Mouse (Mus musculus) common myeloid progenitor, adult 5-6 weeks (primary cell): Measurements from ENCODE around the gene Ank2. TPM values are rescaled to one million over a fixed set of nuclear protein-coding genes. Genes with fewer than 3 reads are reported as not detected.

ENCODE experiments used
- ATAC-seq: replicated peaks from 2 replicates; pipeline ENCODE4 v1.8.0; 2016; ENCODE audit warnings: low read depth, mild to moderate bottlenecking, moderate TSS enrichment, inconsistent platforms; ENCODE audit not compliant: poor library complexity, severe bottlenecking
- total RNA-seq: library from RNA; stranded (forward); fragments of 200-1000, 187-1606 nt; gene quantifications from 2 replicates; pipeline ENCODE4 v1.2.3, GENCODE M21; 2017

Gene Ank2
- total RNA-seq = 0.27 and 0.29 TPM in 2 replicates

DNA sequence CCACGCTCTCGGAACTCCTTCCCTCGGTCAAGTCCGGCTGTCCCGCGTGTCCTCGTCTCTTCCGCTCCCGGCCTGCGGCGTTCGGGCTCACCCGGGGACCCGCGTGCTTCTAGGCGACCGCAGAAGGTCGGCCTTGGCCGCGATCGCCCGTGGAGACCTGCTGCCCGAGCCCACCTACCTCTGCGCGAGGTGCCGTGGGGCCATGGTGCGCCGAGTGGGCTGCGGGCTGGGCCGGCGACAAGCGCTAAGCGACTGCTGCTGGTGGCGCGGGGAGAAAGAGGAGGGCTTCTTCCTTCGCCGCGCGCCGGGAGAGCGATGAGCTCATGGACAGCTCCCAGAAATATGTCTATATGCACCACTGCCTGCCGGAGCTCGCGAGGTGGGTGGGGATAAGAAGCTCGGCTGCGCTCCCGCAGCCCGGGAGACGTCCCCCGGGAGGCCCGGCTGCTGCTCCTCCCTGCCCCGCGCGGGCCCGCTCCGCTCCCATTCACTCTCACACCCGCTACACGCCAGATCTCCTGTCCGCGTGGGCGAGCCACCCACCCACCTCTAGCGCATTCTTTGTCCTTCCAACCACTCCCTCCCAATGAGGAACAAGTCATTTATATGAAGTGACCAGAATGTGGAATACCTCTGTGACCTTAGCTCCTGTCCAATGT is at the start of gene Ank2:
TSS of gene Ank2 (minus strand) at position 609 of the 659 bp plus-strand sequence.
- peak; percentile 63 for ATAC-seq

DNA sequence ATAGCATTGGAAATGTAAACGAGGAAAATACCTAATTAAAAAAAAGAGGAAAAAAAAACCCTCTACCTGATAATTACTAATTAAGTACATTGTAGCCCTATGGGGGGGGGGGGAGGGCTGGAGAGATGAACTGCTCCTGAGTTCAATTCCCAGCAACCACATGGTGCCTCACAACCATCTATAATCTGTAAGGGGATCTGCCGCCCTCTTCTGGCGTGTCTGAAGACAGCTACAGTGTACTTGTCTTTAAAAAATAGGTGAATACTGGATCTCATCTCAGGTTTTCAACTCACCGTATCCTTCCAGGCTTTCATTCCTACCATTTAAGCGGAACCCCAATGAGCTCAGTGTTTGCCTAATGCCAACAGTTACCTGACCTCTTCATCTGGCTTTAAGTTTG is 48.7 kb upstream of the Ank2 start:
- ATAC-seq = peak; percentile 38; the same call in 1 of the 2 replicates

DNA sequence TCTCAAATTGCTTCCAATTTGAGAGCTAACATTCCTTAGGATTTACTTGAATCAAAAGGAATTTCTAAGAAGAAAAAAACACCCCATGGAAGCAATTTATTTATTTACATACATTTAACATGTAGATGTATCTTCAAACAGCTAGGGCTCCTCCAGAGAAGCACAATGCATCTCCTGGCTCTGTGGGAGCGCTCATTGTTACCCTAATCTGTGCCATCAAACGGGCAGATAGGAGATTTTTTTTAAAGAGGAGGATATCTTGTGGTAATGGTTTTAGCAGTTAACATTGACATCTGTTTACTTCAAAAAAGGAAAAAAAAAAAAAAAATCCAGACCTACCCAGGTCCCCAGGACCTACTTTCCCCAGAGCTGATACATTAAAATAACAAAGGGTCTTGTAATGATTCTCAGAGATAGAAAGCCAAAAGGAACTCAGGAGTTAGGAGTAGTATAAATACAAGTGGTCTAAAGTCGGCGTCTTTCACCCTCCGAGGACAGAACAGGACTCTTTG is 45.5 kb upstream of the Ank2 start:
- no peak for ATAC-seq

DNA sequence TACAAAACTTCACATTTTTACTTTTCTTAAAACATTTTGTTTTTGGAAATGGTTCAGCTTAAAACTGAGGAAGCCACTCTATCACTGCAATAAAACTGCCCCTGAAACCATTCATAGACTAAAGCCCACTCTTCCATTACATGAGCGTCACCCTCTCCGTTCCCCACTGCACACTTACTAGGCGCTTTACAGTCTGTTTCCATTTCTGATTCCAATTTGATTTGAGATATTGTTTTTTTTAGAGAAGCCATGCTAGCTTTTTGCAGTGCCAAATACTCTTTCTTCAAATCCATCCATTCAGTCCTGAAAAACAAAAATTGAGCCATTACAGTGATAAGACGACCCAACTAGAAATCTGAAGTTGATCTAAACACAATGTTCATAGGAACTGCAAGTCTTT is 44.8 kb upstream of the Ank2 start:
- no peak for ATAC-seq

DNA sequence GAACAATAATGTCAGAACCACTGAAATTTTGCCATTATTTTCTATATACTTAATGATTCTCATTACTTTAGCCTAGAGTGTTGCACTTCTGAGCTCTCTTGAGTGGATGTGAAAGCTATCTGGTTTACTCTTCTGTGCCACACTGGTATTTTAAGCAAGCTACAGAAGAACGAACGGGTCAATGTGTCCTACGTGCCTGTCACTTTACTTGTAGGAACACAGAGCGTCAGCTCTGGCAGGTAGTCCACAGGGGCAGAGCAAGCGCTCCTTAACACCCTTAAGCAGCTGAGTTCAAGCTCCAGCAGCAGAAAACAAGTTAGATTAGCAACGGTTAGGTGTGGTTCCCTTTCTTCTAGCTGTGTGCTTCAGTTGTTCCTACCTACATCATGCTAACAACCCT is 40.0 kb upstream of the Ank2 start:
- no peak for ATAC-seq

DNA sequence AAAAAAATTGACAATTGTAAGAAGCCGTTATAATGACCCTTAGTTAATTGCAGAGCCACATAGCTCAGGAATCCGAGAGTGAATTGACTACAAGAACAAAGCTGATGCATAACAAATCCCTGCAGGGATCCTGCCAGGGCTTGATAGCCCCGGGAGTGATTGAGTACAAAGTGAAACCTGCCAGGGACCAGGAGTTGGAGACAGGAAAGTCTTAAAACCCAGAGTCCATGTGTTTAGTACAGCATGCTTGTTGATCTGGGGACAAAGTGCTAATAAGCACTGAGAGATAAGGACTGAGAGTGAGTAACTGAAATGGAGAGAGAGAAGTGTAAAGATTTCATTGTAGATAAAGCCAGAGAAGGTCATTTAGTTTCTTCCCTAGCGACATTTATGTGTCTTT is 31.1 kb upstream of the Ank2 start:
- no peak for ATAC-seq

DNA sequence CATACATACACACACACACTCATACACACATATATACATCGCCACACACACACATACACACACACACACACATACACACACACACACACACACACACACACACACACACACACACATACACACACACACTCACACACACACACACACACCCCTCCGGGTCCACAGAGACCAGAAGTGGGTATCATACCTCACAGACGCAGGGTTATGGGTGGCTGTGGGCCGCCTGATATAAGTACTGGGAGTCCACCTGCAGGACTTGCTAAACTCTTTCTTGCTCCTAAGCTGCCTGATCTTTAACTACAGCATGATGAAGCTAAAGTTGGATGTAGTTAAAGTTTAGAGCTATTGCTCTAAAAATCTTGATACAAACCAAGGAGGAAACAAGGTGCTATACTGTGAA is 30.7 kb upstream of the Ank2 start:
- ATAC-seq = no peak

DNA sequence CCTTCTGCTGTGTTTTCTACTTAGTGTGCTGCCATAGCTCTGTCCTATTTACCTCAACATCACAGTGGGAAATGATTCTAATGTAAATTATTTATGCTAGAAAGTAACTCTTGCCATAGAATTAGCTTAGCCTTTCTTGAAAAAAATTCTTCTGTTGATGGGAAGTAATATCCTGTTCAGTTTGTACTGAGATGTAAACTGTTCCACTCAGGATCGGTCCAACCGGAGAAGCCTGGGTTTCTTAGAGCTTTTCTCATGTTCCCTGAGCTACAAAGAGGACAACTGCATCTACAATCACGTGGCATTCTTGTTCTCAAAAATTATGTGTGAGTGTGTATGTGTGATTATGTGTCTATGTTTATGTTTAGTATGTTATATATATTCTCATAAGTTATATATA is 30.1 kb upstream of the Ank2 start:
- no peak for ATAC-seq

DNA sequence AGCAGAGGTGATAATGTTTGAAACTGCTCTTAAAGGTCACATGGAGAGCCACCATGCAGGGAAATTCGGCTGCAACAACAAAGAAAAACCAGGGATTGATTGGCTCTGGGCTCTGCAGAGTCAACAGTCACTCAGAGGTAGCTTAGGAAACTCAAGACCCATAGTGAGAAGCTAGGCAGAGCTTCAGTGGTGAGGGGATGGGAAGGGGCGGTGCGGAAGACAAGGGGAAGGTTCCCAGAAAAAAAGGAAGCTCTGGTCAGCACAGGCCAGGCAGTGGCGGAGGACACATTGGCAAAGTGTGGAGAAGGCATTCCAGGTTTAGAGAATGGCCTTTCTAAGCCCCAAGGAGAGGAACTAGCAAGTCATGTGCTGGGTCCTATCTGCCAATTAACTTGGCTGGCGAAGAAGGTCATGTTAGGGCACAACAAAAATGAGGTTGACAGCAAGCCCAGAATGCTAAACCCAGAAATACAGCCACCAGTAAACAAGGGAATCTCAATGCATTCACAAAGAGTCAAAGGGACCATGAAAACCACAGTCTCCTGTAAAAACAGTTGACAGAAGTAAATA is 28.4 kb upstream of the Ank2 start:
- no peak for ATAC-seq

DNA sequence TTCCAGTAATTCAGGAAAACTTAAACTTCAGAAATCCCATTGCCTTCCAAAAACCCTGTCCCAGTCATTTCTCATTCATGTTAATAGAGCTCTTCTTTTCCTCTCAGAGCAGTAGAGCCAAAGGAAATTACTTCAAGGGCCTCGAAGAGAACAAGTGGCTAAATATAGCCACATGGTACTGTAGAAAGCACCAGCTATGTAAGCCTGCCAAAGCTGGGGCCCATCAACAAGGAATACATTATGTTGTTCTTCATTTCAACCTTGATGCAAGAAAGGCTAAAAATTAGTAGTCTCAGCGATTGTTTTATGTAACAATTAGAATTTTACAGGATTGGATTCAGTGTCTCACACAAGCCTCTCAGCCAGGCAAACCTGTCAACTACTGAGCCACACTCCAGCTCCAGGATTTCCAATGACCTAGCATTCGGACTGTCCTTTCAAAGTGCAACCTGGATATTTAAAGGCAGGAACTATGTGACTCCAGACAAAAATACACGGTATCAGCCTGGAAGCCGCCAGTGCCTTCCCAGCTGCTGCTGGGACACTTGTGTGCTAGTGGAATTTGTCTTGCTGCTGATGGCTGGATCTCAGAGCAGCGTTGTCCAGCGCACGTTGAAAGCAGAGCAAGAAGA is 26.2 kb upstream of the Ank2 start:
- ATAC-seq = no peak

DNA sequence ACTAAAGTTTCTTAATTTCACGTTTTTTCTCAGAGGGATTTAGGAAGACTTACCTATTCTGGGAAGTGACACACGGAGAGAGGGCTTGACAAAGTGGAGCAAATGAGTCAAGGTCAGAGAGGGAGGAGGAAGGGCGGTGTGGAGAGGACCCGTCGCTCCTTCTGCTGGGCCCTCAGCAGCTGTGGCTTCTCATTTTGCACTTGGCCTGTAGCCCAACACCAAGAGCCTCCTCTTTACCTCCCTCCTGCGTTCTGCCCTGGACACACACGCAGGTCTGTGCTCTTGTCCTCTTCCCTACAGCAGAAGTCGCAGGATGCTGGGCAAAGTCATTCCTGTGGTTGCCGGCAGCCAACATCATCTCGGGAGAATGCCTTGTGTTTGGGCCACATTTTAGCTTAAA is 22.0 kb upstream of the Ank2 start:
- no peak for ATAC-seq

DNA sequence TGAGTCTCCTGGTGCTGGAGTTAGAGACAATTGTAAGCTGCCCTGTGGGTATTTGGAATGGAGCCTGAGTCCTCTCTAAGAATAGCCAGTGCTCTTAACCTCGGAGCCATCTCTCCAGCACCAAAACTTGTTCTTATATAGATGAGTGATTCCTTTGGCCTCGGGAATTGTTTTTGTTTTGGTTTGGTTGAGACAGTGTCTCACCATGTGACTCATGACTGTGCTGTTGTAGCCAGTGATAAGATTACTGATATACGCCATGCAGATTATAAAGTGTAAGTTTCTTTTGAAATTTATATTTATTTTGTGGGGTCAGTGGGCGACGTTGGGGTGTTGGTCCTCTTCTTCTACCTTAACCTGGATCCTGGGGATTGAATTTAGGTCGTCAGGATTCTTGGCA is 21.1 kb upstream of the Ank2 start:
- ATAC-seq = no peak

DNA sequence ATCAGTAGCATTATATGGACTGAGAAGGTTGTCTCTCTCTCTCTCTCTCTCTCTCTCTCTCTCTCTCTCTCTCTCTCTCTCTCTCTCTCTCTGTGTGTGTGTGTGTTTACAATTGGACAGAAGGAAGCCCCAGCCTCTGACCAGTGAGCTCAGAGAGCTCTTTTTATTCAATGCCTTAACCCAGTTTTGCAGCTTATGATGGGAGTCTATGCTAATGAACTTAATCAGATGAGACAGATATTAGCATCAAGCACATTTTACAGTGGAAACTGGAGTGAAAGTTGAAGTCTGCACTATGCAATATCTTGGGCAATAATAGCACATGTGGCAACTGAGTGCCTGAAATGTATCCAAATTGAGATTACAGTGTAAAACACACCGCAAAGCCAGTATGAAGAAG is 16.1 kb upstream of the Ank2 start:
- no peak for ATAC-seq

DNA sequence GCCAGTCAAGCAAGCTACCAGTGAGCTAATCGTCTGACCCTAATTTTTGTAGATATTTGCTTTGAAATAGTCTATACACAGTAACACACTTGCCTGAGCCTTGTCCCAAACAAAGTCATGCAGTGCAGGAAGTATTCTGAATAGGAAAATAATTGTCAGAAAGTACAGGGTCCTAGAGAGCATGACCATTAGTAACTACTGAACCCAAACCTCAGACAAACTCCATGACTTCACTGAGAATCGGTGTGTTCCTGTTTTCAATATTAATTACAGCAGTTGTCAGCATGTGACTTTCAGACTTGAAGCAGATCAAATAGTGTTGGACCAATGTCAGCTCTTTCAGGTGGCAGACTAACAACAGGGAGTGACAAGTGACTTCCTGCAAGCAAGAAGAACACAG is 14.5 kb upstream of the Ank2 start:
- no peak for ATAC-seq

DNA sequence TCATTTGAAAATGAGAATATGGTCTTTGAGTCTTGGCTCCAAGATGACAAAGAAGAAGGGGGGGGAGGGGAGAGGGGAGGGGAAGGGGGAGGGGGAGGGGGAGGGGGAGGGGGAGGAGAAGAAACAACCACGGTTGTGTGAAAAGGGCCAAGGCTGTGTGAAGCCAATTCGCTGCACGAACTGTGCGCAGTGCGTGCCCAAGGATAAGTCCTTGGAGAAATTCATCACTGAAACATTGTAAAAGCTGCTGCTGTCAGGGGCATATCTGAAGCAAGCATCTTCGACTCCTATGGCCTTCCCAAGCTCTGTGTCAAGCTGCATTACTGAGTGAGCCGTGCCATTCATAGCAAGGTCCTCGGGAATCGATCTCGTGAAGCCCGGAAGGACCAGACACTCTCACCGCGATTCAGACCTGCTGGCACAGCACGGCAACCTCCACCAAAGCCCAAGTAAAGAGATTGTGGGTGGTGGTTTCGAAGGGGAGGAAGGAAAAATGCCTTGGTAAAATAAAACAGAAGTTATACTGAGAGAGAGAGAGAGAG is 13.7 kb upstream of the Ank2 start:
- no peak for ATAC-seq

DNA sequence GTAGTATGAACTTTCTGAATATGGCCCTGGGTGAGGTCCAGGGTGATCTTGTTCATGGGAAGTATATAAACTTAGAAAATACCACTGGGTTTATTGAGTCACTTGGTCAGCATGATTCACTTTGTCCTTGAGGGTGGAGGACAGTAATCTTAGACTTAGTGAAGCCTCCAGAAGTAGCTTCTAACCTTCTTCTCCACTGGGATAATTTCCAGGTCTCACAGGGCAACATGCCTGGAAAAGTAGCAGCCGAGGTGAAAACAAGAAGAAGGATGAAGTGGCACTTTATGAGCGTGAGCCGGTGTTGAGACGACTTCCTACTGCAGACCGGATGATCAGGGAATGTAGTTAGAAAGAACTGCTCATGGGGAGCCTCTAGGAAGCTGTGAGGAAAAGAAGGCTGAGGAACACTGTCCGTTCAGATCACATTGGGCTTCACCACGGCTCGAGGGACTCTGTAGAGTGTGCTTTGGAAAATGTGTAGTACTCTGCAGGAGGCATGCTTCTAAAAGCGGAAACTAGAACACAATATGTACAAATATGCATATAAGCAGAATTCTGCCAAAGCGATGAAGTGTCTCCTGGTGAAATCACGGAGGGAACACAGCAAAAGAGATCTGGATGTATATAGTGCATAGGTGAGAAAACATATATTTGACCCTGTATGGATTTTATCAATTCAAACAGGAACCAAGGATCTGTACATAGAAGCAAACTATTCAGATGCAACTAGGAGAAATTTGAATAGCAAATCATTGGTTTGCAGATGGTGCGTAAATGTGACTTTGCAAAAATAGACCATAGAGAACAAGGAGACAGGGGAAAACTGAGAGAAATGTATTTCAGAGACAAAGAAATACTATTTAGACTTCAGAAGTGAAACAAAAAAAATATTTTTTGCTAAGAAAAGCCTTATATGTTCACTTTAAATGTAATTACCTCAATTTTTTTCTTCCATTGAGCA is 12.9 kb upstream of the Ank2 start:
- ATAC-seq = no peak

DNA sequence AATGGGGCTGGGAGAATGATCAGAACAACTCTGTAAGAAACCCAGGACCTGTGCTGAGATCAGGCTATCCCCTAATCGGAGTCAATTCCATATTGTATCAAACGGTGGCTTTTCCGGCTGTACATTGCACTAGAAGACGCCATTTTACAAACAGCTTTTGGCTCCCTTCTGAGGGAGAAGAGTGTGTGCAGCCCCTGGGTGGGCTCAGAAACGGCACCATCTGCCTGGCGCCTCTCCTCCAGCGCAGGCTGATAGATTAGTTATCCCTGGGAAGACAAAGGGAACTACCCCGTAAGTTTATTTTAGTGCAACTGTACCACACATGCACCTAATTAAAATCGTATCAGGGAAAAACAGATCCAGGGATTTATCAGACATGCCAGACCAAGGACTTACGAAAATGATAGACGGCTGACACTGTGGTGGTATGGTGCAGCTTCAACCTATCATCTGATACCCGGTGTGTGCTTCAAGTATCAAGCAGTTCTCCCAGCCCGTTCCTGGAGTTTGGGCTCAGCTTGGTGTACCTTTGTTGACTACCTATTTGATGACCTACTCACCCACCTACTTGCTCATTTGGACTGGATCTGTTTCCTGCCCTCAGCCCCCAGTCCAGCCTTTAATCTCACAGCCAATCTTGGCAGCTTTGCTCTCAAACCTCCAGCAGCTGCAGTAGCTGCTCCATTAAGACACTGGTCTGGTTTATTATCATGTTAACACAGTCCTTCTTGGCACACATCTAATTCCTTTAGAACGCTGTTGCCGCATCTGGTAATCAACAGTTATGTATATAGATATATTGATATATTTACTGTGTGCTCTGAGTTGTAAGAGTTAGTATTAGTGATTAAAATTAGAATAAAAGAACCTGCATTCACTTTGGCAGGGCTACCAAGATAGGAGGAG is 9.0 kb upstream of the Ank2 start:
- no peak for ATAC-seq

DNA sequence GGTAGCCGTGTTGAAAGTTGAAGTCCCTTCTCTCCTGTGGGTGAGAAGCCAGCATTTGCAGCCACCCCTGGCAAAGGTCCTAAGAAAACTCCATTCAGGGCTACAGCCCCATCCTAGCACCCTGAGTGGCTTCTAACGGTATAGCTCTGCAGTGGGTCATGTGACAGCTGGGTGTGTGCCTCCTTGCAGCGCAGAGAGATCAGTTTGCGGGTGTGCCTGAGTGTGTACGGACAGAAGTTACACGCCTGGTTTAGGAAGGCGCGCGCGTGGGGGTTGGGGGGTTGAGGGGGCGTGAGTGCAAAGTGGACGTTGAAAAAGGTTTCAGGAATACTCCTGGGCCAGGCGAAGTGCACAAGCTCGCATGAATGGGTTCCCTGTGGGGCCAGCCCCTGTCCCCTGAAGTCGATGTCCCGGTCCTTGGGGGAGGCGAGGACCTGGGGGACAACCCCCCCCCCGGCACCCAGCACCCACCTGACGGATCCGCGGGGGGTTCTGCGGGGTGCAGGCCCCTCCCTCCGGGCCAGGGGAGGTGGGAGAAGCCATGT is 881 bp downstream of the Ank2 start:
- ATAC-seq = peak; percentile 72

DNA sequence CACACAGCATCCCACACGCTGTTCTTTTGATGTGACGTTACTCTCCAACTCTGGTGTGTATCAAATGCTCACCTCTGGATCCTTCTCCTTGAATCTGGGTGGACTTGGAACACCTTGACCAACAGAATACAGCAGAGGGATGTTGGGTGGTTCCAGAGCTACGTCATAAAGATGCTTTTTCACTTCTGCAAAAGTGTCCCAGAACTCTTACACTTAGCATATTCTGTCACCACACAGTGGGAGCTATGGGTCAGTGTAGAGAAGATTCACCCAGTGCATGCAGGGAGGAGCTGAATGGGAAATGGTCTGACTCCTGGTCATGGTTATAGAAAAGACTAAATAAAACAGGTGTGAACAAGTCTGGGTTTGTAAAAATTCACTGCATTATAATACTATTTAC is 6.5 kb downstream of the Ank2 start:
- ATAC-seq = no peak
